In the genomic region with DNA sequence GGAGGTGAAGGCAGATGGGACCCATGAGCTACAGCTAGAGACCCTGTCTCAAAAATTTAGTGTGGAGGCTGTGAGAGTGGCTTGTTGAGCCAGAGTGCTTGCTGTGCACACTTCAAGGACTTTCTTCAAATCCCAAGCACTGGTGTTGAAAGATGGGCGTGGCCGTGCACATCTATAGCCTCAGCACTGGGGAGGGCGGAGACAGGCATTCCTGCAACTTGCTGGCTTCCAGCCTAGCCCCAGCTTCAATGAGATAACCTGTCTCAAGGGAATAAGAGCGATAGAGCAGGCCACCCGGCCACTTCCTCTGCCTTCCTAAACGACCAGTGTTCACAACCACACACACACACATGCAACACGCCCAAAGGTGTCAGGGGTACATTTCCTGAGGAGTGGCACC, we compare ENCODE assay signal across 17 mouse cellular contexts. TPM values are rescaled to one million over a fixed set of nuclear protein-coding genes. Genes with fewer than 3 reads are reported as not detected.
DNase-seq lines count a peak whose midpoint lies in the region; ATAC-seq and TF ChIP-seq lines count a peak whose summit lies in the region.
"Had no signal": no experiment of that assay in that cellular context is flagged by ENCODE, and none has a peak within 500 bp of the region (broad histone marks: within the 10 kb centered on the region; RNA-seq: fewer than 3 reads in every experiment).

No protein-coding gene starts in this region.

- H3K36me3 ChIP-seq in intestine, embryonic 15.5 days, result no peaks in the 10 kb centered on the region
- no peaks in the 10 kb centered on the region for H3K36me3 ChIP-seq in intestine, postnatal 0 days (ENCODE audit: control insufficient read depth, insufficient read depth)
- no peaks in the 10 kb centered on the region for H3K36me3 ChIP-seq in stomach, postnatal 0 days (ENCODE audit: control insufficient read depth, insufficient read depth, low read length)
- H3K36me3 ChIP-seq in neural tube, embryonic 15.5 days, result no peaks in the 10 kb centered on the region
- H3K36me3 ChIP-seq: embryonic facial prominence, embryonic 13.5 days; midbrain, embryonic 10.5 days; neural tube, embryonic 12.5 days had no signal

- H3K4me2 ChIP-seq in intestine, embryonic 15.5 days (replicated peaks), result no peak overlapping the region
- no peak overlapping the region for H3K4me2 ChIP-seq in intestine, postnatal 0 days (replicated peaks; ENCODE audit: low read depth)
- no peak overlapping the region for H3K4me2 ChIP-seq in stomach, postnatal 0 days (replicated peaks; ENCODE audit: low read depth)
- no peak overlapping the region for H3K4me2 ChIP-seq in neural tube, embryonic 15.5 days
- H3K4me2 ChIP-seq: embryonic facial prominence, embryonic 13.5 days; neural tube, embryonic 12.5 days had no signal

- no peak for TF ChIP-seq EP300 in stomach, postnatal 0 days (optimal IDR thresholded peaks at IDR 0.05)

- H3K27ac ChIP-seq in intestine, embryonic 15.5 days, result no peak overlapping the region
- H3K27ac ChIP-seq in intestine, postnatal 0 days (ENCODE audit: low read depth, low read length), result no peak overlapping the region
- H3K27ac ChIP-seq in stomach, postnatal 0 days (replicated peaks), result no peak overlapping the region
- no peak overlapping the region for H3K27ac ChIP-seq in neural tube, embryonic 15.5 days (replicated peaks)
- H3K27ac ChIP-seq: embryonic facial prominence, embryonic 13.5 days; hindbrain, postnatal 0 days; kidney, postnatal 0 days; midbrain, embryonic 10.5 days; neural tube, embryonic 12.5 days had no signal

- no peaks in the 10 kb centered on the region for H3K27me3 ChIP-seq in intestine, embryonic 15.5 days (replicated peaks)
- H3K27me3 ChIP-seq in intestine, postnatal 0 days (replicated peaks; ENCODE audit: control insufficient read depth, insufficient read depth, low read length), result no peaks in the 10 kb centered on the region
- H3K27me3 ChIP-seq in stomach, postnatal 0 days (ENCODE audit: control insufficient read depth, insufficient read depth, low read length), result no peaks in the 10 kb centered on the region
- no peaks in the 10 kb centered on the region for H3K27me3 ChIP-seq in neural tube, embryonic 15.5 days (replicated peaks)
- H3K27me3 ChIP-seq: CH12.LX; embryonic facial prominence, embryonic 13.5 days; neural tube, embryonic 12.5 days had no signal

- no peaks in the 10 kb centered on the region for H3K4me1 ChIP-seq in intestine, embryonic 15.5 days (replicated peaks)
- H3K4me1 ChIP-seq in intestine, postnatal 0 days (replicated peaks; ENCODE audit: control insufficient read depth, insufficient read depth, low read length), result no peaks in the 10 kb centered on the region
- H3K4me1 ChIP-seq in stomach, postnatal 0 days (replicated peaks; ENCODE audit: control insufficient read depth, insufficient read depth), result no peaks in the 10 kb centered on the region
- H3K4me1 ChIP-seq in neural tube, embryonic 15.5 days, result no peaks in the 10 kb centered on the region
- H3K4me1 ChIP-seq: embryonic facial prominence, embryonic 13.5 days; neural tube, embryonic 12.5 days had no signal

- no peak overlapping the region for H3K4me3 ChIP-seq in intestine, embryonic 15.5 days (replicated peaks)
- no peak overlapping the region for H3K4me3 ChIP-seq in intestine, postnatal 0 days (ENCODE audit: low read depth, low read length)
- no peak overlapping the region for H3K4me3 ChIP-seq in stomach, postnatal 0 days (ENCODE audit: low read depth, low read length)
- no peak overlapping the region for H3K4me3 ChIP-seq in neural tube, embryonic 15.5 days (replicated peaks)
- H3K4me3 ChIP-seq: embryonic facial prominence, embryonic 13.5 days; midbrain, embryonic 10.5 days; neural tube, embryonic 12.5 days had no signal

- WGBS in intestine, embryonic 15.5 days, result 63% methylated on average over 7 of the region's 7 CpGs
- WGBS in intestine, postnatal 0 days, result 42% methylated on average over 7 of the region's 7 CpGs
- WGBS in stomach, postnatal 0 days, result 55% methylated on average over 7 of the region's 7 CpGs
- 87% methylated on average over 7 of the region's 7 CpGs for WGBS in neural tube, embryonic 15.5 days

- 0 out of 2 replicates have a peak, but pooled peaks have one; percentile 34 for ATAC-seq in intestine, embryonic 15.5 days
- no peak for ATAC-seq in intestine, postnatal 0 days
- peak; percentile 35; the same call in 1 of the 2 replicates for ATAC-seq in stomach, postnatal 0 days (ENCODE audit: low FRiP score, low TSS enrichment)
- no peak for ATAC-seq in neural tube, embryonic 15.5 days (ENCODE audit: low FRiP score)
- ATAC-seq: hindbrain, postnatal 0 days had no signal

- no peaks in the 10 kb centered on the region for H3K9me3 ChIP-seq in intestine, embryonic 15.5 days
- H3K9me3 ChIP-seq in intestine, postnatal 0 days (ENCODE audit: control insufficient read depth), result 0 out of 2 replicates have a peak, but pooled peaks cover 6% of the 10 kb centered on the region
- no peaks in the 10 kb centered on the region for H3K9me3 ChIP-seq in stomach, postnatal 0 days (ENCODE audit: control insufficient read depth, low read length)
- no peaks in the 10 kb centered on the region for H3K9me3 ChIP-seq in neural tube, embryonic 15.5 days (replicated peaks)
- H3K9me3 ChIP-seq: neural tube, embryonic 12.5 days had no signal

- no peak for TF ChIP-seq CTCF in intestine, postnatal 0 days (IDR thresholded peaks at IDR 0.05; ENCODE audit: low read depth)
- no peak for TF ChIP-seq CTCF in stomach, postnatal 0 days (IDR thresholded peaks at IDR 0.05; ENCODE audit: low read depth)

- DNase-seq in heart, adult 9 months (ENCODE audit: low spot score in 2 of 2), result peak; percentile 23 to 54
- DNase-seq in lung, adult 18-20 months, result peak; percentile 82 to 89
- DNase-seq in stomach, postnatal 0 days (ENCODE audit: low spot score), result peak; percentile 46
- DNase-seq in retina, embryonic 14.5 days (ENCODE audit: low spot score), result no peak
- no peak for DNase-seq in left cerebral cortex, adult 9 months (ENCODE audit: low spot score in 2 of 2)
- DNase-seq: gastrocnemius, postnatal 10 days; layer of hippocampus, postnatal 36 days; thymus, postnatal 36 days had no signal

- H3K9ac ChIP-seq in intestine, embryonic 15.5 days, result no peak overlapping the region
- H3K9ac ChIP-seq in intestine, postnatal 0 days (ENCODE audit: low read depth, low read length), result no peak overlapping the region
- H3K9ac ChIP-seq in stomach, postnatal 0 days (ENCODE audit: low read length), result no peak overlapping the region
- H3K9ac ChIP-seq in neural tube, embryonic 15.5 days (replicated peaks), result no peak overlapping the region
- H3K9ac ChIP-seq: embryonic facial prominence, embryonic 13.5 days; neural tube, embryonic 12.5 days had no signal

RNA-seq across cellular contexts. Expression of gene Cap2, which starts 14.5 kb away (rescaled TPM):
- 8.3 and 10.4 TPM in 2 replicates for polyA plus RNA-seq in intestine, embryonic 15.5 days (2015; fragmentation: Nextera tagmentation; extraction: Ambion mirVana)
- polyA plus RNA-seq in intestine, postnatal 0 days (2015; fragmentation: Nextera tagmentation; extraction: Ambion mirVana), result 6.3 and 7.0 TPM in 2 replicates
- polyA plus RNA-seq in stomach, postnatal 0 days (2015; fragmentation: Nextera tagmentation; extraction: Ambion mirVana), result 5.6 and 6.6 TPM in 2 replicates
- 6.2 and 7.0 TPM in 2 replicates for polyA plus RNA-seq in neural tube, embryonic 15.5 days (2015; fragmentation: Nextera tagmentation; extraction: Ambion mirVana)

Comparison
In these comparisons a context has a peak if more than half of its experiments do, and no peak if none do; other contexts are left out.
1. ATAC-seq: peak in intestine, embryonic 15.5 days (single experiment) and stomach, postnatal 0 days (single experiment); none in intestine, postnatal 0 days (single experiment) and neural tube, embryonic 15.5 days (single experiment).
2. DNase-seq: peak in heart, adult 9 months (2 of 2), lung, adult 18-20 months (2 of 2) and stomach, postnatal 0 days (single experiment); none in retina, embryonic 14.5 days (single experiment) and left cerebral cortex, adult 9 months (0 of 2).